Mouse (Mus musculus): Measurements from ENCODE around the gene Selenom.

Selenom gene

GRCm38 (mm10) chr11:3515216-3515615 lies 732 bp downstream of the Selenom start:
- DNase-seq (ENCODE audit: low read depth), result no peak

- DNase-seq (ENCODE audit: low read depth), result no peak
Measured at GRCm38 (mm10) chr11:3515637-3516036, 1.2 kb downstream of the Selenom start.

GRCm38 (mm10) chr11:3516121-3516520 lies 1.6 kb downstream of the Selenom start:
- DNase-seq (ENCODE audit: low read depth), result peak; percentile 14

- DNase-seq (ENCODE audit: low read depth), result peak; percentile 63
Measured at GRCm38 (mm10) chr11:3516859-3517845, 2.7 kb downstream of the Selenom start.

DNA sequence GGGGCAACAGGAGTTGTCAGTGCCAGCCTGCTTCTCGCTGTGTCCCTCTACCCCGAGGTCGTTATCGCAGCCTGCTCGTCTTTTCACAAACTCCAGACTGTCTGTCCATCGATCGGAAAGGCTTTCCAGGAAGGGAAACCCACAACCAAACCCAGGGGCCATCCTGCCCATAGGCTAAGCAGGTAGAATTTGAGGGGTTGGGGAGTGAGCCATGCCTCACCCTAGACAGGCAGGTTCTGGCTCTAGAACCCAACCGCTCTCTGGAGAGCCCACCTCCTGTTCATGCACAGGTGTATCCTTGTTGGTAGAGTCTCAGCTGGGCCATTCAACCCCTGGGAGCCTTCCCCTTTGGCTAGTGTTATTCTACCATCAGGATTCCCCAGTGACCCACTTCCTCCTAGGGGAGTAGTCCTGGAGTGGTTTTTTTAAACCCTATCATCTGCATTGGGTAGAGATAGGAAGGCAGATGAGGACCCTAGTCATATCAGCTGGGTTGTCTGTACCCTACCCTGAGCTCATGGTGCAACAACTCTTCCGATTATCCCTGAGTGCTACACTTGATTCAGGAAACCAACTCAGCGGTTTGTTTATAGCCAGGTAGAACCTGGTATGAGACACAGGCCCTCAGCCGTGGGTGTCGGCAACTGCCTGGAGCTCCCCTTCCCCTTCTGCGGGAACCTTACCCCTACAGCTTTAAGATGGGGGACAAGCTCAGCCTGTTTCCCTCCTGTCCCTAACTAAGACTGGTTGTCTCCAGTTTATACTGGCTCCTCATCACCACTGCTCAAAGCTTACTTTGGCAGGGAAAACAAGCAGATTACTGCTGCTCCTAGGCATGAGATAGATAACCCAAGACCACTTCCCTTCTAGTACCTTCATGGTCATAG lies 3.6 kb downstream of the Selenom start:
- DNase-seq (ENCODE audit: low read depth), result no peak

DNA sequence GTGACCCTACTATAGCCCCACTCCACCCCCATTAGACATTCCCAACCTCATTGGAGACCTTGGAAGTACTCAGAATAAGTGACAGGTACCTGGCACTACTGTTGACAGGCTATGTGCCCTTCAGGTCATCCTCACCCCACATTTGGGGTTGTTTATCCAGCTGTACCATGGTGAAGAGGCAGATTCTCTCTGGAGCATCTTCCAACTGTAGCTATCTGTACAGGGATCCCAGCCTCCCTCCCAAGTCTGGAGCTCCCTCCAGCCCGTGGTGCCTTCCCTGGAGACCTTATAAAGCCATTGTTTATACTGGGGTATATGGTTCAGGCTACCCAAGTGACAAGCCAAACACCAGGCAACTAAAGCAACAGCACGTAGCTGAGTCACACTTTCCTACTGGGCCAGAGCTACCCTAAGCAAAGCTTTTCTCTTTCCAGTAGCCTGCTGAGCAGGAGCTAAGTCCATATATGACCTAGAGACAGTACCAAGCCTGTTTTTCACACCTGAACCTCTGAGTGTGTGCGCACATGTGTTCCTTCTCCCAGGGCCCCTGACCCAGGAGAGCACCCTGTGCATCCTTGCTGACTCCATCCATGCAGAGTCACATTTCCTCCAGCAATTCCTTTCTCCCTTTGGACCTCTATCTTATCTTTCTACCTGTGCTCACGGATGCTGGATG lies 4.7 kb downstream of the Selenom start:
- DNase-seq (ENCODE audit: low read depth), result no peak

GRCm38 (mm10) chr11:3519756-3520398 lies 5.4 kb downstream of the Selenom start:
- no peak for DNase-seq (ENCODE audit: low read depth)

- DNase-seq (ENCODE audit: low read depth), result no peak
Measured at GRCm38 (mm10) chr11:3520919-3521318, 6.4 kb downstream of the Selenom start.

DNA sequence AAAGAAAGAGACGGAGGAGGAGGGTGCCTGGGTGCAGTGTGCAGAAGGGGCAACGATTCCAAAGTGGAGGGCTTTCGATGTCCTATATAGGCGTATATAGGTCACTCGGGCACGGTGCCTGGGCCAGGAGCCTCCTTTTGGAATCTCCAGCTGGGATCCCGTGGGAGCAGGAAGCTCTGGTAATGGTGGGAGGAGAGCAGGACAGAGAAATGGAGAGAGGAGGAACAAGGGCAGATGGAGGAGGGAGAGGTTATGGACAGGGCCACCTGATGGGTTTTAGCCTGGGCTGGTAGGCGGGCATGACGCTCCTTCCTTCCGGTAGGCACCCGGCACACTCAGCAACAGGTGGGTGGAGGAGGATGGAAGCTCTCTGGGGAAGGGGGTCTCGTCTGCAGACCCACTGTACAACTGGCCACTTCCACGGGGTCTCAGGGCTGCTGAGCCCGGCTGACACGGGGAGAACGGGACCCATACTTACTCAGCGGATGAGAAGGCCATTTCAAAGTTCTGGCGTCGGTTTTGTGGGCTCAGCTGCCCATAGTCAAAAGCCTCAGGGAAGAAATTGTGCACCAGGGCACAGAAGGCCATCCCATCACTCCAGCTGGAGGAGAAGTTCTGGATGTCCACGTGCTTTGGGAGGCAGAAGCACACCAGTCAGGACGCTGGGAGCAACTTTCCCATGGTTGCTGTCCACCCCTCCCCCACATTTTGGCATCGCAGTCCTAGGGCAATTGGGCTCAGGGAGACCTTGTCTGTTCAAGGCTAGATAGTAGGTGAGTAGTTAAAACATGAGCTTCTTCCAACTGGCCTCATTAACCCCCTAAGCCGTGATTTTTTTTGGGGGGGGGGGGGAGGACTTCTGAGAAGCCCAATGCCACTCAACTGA lies 7.1 kb downstream of the Selenom start:
- DNase-seq (ENCODE audit: low read depth), result no peak

DNA sequence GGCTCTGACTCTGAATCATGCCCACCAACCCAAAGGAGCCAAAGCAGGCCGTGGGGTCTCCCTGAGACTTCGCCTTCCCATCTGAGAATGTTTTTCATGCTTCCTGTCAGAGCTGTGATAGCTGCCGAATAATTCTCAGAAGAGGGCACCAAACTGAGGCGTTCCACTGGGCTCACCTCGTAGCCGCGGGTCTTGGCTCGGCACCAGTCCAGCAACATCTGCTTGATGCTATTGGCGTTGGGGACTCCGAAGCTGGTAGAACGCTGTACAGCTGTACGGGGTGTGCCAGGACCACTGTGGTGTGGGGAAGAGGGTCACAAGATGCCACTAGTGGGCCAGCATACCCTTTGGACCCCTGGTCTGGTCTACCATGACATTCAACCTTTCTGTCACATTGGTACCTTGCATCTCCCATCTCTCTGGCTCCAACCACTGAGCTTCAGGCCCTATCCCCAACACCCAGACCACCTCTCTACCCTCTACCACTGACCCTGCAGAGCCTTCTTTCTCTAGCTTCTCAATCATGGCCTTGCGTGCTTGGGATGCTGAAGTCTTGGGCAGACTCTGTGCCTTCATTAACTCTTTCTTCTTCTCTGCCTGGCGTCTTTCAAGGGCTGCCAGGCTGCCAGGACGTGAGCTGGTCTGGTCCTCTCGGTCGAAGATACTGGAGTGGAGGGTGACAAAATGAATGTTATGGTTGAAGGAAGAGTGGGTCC lies 8.0 kb downstream of the Selenom start:
- DNase-seq (ENCODE audit: low read depth), result no peak

GRCm38 (mm10) chr11:3523840-3524582 lies 9.5 kb downstream of the Selenom start:
- DNase-seq (ENCODE audit: low read depth), result no peak

DNA sequence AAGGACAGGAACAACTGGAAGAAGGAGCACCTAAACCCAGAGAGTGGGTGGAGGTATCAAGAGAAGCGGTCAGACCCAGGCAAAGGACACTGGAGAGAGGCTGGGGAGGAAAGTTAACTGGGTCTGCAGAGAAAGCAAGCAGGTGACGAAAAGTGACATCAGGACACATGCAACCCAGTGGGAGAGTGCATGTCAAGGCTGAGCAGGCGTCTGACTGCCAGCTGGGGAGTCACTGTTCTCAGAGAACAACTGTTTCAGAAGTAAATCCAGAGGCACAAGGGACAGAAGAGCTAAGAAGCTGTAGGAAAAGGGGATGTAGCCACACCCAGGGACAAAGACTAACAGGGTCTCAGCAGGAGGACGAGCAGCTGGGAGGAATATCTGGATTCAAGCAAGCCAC lies 11.1 kb downstream of the Selenom start:
- no peak for DNase-seq (ENCODE audit: low read depth)

DNA sequence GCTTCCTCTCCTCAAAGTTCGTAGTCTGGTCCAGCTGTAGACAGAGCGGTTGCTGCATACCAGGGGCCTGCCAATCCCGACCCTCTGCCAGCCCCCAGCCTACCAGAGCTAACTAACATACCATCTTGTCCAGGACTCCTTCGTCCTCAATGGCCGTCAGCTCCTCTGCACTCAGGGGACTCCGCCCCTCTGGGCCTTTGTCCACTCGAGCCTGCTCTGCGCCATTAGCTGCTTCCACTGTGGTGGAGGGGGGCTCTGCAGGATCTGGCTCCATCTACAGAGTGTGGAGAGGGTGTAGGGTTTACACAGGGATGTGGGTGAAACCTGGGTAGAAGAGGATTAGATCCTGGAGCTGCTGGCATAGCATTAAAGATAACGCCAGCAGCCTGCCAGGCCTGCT lies 11.7 kb downstream of the Selenom start:
- DNase-seq (ENCODE audit: low read depth), result no peak

- DNase-seq (ENCODE audit: low read depth), result no peak
Measured at GRCm38 (mm10) chr11:3526979-3527738, 12.7 kb downstream of the Selenom start.

- no peak for DNase-seq (ENCODE audit: low read depth)
Measured at GRCm38 (mm10) chr11:3527766-3528165, 13.3 kb downstream of the Selenom start.

- DNase-seq (ENCODE audit: low read depth), result no peak
Measured at GRCm38 (mm10) chr11:3528208-3528607, 13.7 kb downstream of the Selenom start.

DNA sequence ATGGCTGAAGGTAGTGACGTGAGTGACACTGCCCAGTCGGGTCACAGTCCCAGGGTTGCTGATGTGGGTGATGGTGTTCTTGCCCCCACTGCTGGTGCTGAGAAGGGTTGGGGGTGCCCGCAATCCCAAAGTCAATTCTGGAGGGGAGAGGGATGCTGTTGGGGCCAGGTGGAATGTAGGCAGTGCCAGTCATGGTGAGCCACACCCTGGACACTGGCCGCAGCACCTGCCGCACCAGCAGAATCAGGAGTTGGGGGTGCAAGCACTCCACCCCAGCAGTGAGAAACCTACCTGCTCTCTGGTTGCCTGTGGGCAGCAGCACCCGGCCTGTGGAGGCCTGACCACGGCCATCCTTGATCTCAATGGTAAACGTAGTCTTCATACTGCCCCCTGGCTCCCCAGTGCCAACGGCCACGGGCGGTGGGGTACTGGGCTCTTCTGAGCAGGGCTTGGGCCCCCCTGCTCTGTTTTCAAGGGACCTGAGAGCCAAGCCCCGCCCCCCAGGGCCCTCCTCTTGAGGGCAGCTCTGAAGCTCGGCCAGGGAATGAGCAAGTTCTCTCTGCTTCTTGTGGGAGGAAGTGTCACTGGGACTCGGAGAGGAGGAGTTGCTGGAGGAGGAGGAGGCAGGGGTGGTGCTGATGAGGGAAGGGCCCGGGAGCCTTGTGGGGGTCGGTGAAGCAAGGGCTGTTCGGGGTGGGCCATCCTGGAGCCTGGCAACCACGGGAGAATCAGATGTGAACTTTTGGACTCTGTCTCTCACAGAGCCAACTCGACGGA lies 15.2 kb downstream of the Selenom start:
- DNase-seq (ENCODE audit: low read depth), result no peak

DNA sequence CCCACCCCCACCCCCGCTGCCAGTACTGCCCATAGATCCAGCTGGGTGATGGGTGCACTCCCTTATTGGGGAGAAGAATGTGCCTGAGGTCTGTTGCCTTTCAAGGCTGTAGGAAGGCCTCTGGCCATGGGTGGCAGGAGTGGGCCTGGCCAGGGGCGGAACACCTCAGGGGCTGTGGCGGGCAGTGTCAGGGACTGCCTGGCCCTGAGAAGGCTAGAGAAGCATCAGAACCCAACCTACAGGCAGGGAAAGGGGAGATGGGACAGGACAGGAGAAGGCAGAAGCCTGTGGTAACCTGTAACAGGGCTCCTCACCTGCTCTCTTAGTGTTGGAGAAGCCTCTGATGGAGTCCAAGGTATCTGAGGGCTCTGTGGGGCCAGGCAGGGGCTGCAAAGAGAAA lies 16.2 kb downstream of the Selenom start:
- DNase-seq (ENCODE audit: low read depth), result no peak
